ENCODE assay signal across 19 mouse cellular contexts in genomic region chr1:66349166-66349835, GRCm38 (mm10).
DNase-seq lines count a peak whose midpoint lies in the region; ATAC-seq and TF ChIP-seq lines count a peak whose summit lies in the region.
"Had no signal": no experiment of that assay in that cellular context is flagged by ENCODE, and none has a peak within 500 bp of the region (broad histone marks: within the 10 kb centered on the region; RNA-seq: fewer than 3 reads in every experiment).

No protein-coding gene starts in this region.

- no peak for TF ChIP-seq CTCF in heart, adult 2 months (IDR thresholded peaks at IDR 0.05)

- 38% methylated on average over 3 of the region's 3 CpGs for WGBS in hindbrain, embryonic 15.5 days
- 53% methylated on average over 3 of the region's 3 CpGs for WGBS in hindbrain, embryonic 12.5 days
- 11% methylated on average over 3 of the region's 3 CpGs for WGBS in midbrain, embryonic 14.5 days
- 71% methylated on average over 3 of the region's 3 CpGs for WGBS in heart, adult 2 months

- H3K36me3 ChIP-seq in hindbrain, embryonic 15.5 days: 0 out of 2 replicates have a peak, but pooled peaks cover 2% of the 10 kb centered on the region
- H3K36me3 ChIP-seq in hindbrain, embryonic 12.5 days: no peaks in the 10 kb centered on the region; the same call in 1 of the 2 replicates
- H3K36me3 ChIP-seq in midbrain, embryonic 14.5 days (ENCODE audit: control insufficient read depth, insufficient read depth, low read length): no peaks in the 10 kb centered on the region
- no peaks in the 10 kb centered on the region for H3K36me3 ChIP-seq in heart, adult 2 months (ENCODE audit: control insufficient read depth, insufficient read depth, low read length)
- H3K36me3 ChIP-seq: heart, embryonic 12.5 days; liver, embryonic 13.5 days had no signal

- ATAC-seq in hindbrain, embryonic 15.5 days (ENCODE audit: low FRiP score, low read depth): 0 out of 2 replicates have a peak, but pooled peaks have one; percentile 17
- no peak for ATAC-seq in hindbrain, embryonic 12.5 days (ENCODE audit: low FRiP score)
- ATAC-seq in midbrain, embryonic 14.5 days (ENCODE audit: low FRiP score, low TSS enrichment): 0 out of 2 replicates have a peak, but pooled peaks have one; percentile 46

- H3K4me2 ChIP-seq in hindbrain, embryonic 15.5 days: no peak overlapping the region
- H3K4me2 ChIP-seq in hindbrain, embryonic 12.5 days (replicated peaks): no peak overlapping the region
- no peak overlapping the region for H3K4me2 ChIP-seq in midbrain, embryonic 14.5 days (ENCODE audit: low read length)
- H3K4me2 ChIP-seq: heart, embryonic 12.5 days; liver, embryonic 13.5 days had no signal

- H3K4me1 ChIP-seq in hindbrain, embryonic 15.5 days (replicated peaks): peaks cover 28% of the 10 kb centered on the region
- H3K4me1 ChIP-seq in hindbrain, embryonic 12.5 days: peaks cover 17% of the 10 kb centered on the region
- H3K4me1 ChIP-seq in midbrain, embryonic 14.5 days (ENCODE audit: control insufficient read depth, insufficient read depth, low read length): peaks cover 25% of the 10 kb centered on the region
- H3K4me1 ChIP-seq in heart, adult 2 months (ENCODE audit: control insufficient read depth, insufficient read depth, low read length): no peaks in the 10 kb centered on the region
- H3K4me1 ChIP-seq: heart, embryonic 12.5 days; liver, embryonic 13.5 days had no signal

- peak; percentile 39 to 45 for DNase-seq in cerebellum, adult 18-20 months
- peak; percentile 30 to 61 for DNase-seq in cerebellum, postnatal 25 days
- DNase-seq in midbrain, embryonic 14.5 days: peak; percentile 30
- DNase-seq in heart, postnatal 4 days: no peak
- no peak for DNase-seq in heart, adult 2 months
- no peak for DNase-seq in yolk sac, embryonic 10.5 days (ENCODE audit: low spot score)
- DNase-seq: adrenal gland, adult 2 months; embryo, embryonic 11 days; gastrocnemius, postnatal 36 days; kidney, adult 2 months; kidney, postnatal 4 days; layer of hippocampus, postnatal 36 days; liver, embryonic 13.5 days; lung, postnatal 36 days; retina, postnatal 1 day; thymus, postnatal 14 days had no signal

- intact Hi-C loops in heart, adult 2 months (cut with DNase I): no loop called here

- no peak for TF ChIP-seq POLR2A in heart, adult 2 months (IDR thresholded peaks at IDR 0.05; ENCODE audit: insufficient read depth, low read depth, low read length)

- H3K27me3 ChIP-seq in hindbrain, embryonic 15.5 days: no peaks in the 10 kb centered on the region
- H3K27me3 ChIP-seq in hindbrain, embryonic 12.5 days: no peaks in the 10 kb centered on the region
- H3K27me3 ChIP-seq in midbrain, embryonic 14.5 days (ENCODE audit: control insufficient read depth, insufficient read depth, low read length): no peaks in the 10 kb centered on the region
- H3K27me3 ChIP-seq in heart, adult 2 months (ENCODE audit: control insufficient read depth, insufficient read depth, low read length): no peaks in the 10 kb centered on the region
- H3K27me3 ChIP-seq: heart, embryonic 12.5 days; liver, embryonic 13.5 days had no signal

- no peaks in the 10 kb centered on the region for H3K9me3 ChIP-seq in hindbrain, embryonic 15.5 days
- H3K9me3 ChIP-seq in hindbrain, embryonic 12.5 days (replicated peaks): no peaks in the 10 kb centered on the region
- H3K9me3 ChIP-seq in midbrain, embryonic 14.5 days (ENCODE audit: control insufficient read depth, low read length): no peaks in the 10 kb centered on the region
- H3K9me3 ChIP-seq: heart, embryonic 12.5 days; liver, embryonic 13.5 days had no signal

- TF ChIP-seq EP300 in heart, adult 2 months (IDR thresholded peaks at IDR 0.05; ENCODE audit: insufficient read depth, low read depth, low read length): no peak

- no peaks in the 10 kb centered on the region for H3K79me2 ChIP-seq in heart, adult 2 months (replicated peaks; ENCODE audit: control insufficient read depth, insufficient read depth, low read length)

- H3K4me3 ChIP-seq in hindbrain, embryonic 15.5 days: no peak overlapping the region
- no peak overlapping the region for H3K4me3 ChIP-seq in hindbrain, embryonic 12.5 days
- no peak overlapping the region for H3K4me3 ChIP-seq in midbrain, embryonic 14.5 days (replicated peaks; ENCODE audit: low read depth, low read length)
- H3K4me3 ChIP-seq in heart, adult 2 months: no peak overlapping the region
- H3K4me3 ChIP-seq: heart, embryonic 12.5 days; liver, embryonic 13.5 days had no signal

- H3K9ac ChIP-seq in hindbrain, embryonic 15.5 days: no peak overlapping the region
- no peak overlapping the region for H3K9ac ChIP-seq in hindbrain, embryonic 12.5 days
- no peak overlapping the region for H3K9ac ChIP-seq in midbrain, embryonic 14.5 days (replicated peaks; ENCODE audit: low read length)
- no peak overlapping the region for H3K9ac ChIP-seq in heart, adult 2 months (ENCODE audit: low read depth, low read length)
- H3K9ac ChIP-seq: heart, embryonic 12.5 days; liver, embryonic 13.5 days had no signal

- no peak overlapping the region for H3K27ac ChIP-seq in hindbrain, embryonic 15.5 days (replicated peaks)
- H3K27ac ChIP-seq in hindbrain, embryonic 12.5 days: no peak overlapping the region
- H3K27ac ChIP-seq in midbrain, embryonic 14.5 days (replicated peaks; ENCODE audit: low read depth, low read length): no peak overlapping the region
- H3K27ac ChIP-seq in heart, adult 2 months: no peak overlapping the region
- H3K27ac ChIP-seq: liver, embryonic 13.5 days had no signal

Comparison
In these comparisons a context has a peak if more than half of its experiments do, and no peak if none do; other contexts are left out.
1. DNase-seq: peak in cerebellum, adult 18-20 months (2 of 2), cerebellum, postnatal 25 days (2 of 2) and midbrain, embryonic 14.5 days (single experiment); none in heart, postnatal 4 days (single experiment), heart, adult 2 months (0 of 2) and yolk sac, embryonic 10.5 days (single experiment).